Mouse (Mus musculus): ENCODE data around the gene Gm49661. TPM values are rescaled to one million over a fixed set of nuclear protein-coding genes. Genes with fewer than 3 reads are reported as not detected.

The Gm49661 gene
- not detected in 2 replicates for polyA plus RNA-seq (2015; fragmentation: Nextera tagmentation; extraction: Ambion mirVana)

DNA sequence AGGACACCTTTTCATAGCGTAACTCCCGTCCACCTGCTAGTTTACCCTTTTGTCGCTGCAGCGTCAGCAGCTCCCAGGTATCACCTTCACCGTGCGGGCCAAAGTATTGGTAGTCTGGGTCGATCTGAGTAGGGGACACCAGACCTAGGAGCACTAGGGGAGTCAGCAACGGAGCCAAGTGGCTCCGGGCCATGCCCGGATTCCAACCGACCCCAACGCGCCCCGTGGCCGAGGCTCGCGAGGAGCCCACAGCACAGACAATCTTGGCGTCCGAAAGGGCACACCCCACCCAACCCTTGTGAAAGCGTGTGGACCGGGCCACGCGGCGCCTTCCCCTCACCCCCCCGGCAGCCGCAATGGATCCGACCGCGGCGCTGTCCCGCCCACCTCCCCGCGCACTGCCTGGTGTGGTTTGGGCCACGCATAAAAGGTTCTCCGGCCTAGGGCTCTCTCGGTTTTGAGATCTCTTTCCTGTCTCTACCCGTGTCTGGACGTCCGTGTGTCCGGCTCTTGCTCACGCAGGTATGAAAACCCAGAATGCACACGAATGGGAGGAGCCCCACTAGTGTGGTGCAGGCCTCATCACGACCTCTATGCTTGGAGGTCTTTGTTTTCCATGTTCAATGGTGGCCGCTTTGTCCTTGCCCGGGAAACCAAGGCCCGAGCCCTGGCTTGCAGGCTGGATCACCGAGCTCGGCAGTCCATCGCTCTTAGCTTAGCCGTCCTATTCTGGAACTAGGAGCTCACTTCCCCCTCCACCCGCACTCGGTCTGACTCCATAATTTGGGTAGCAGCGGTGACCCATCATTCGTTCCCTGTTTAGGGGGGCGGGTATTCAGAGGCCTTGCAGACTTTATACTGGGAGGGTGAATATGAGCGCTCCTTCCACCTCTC, at the start of gene Gm49661, which contains the start of the genes Prdx2 and Rnaseh2a:
Gene Gm49661 (minus strand): TSS at position 193 of the 894 bp plus-strand sequence.
Gene Prdx2 (plus strand): TSS at position 347 of the 894 bp plus-strand sequence.
Gene Rnaseh2a (minus strand): TSS at position 527 of the 894 bp plus-strand sequence.
- peak; percentile 76 for ATAC-seq (ENCODE audit: insufficient number of reproducible peaks, low FRiP score, low TSS enrichment, low read depth)
- H3K27me3 ChIP-seq = no peaks in the 10 kb centered on the region
- peak within 1 kb of the TSS; percentile 72 for H3K9ac ChIP-seq
- H3K4me1 ChIP-seq = peaks cover 41% of the 10 kb centered on the region
- peak within 1 kb of the TSS; percentile 73 for H3K4me3 ChIP-seq (replicated peaks)
- under 1% methylated on average over 56 of the region's 56 CpGs for WGBS
- peak within 1 kb of the TSS; percentile 88 for H3K27ac ChIP-seq (replicated peaks)
- H3K9me3 ChIP-seq (replicated peaks) = no peaks in the 10 kb centered on the region
- peak within 1 kb of the TSS; percentile 76 for H3K4me2 ChIP-seq (replicated peaks)
- H3K36me3 ChIP-seq = peaks cover 37% of the 10 kb centered on the region

DNA sequence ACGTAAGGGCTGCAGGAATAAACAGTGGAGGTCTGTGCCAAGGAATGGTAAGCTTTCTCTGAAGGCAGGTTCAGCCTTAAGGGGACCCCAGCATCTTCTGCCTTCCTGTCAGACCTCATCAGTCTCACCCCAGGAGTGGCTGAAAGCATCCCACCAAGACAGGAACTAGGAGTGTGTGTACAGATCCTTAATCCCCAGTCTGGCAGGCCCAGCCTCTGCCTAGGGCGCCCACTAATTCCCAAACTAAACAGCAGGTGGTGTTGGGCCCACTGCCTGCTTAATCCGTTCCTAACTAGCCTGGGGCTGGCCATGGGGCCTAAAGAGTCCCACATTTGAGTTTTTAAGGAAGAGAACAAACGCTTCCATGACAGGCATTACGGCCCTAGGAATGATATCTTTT, 48.0 kb upstream of the Gm49661 start:
- H3K36me3 ChIP-seq = peaks cover 44% of the 10 kb centered on the region
- H3K27ac ChIP-seq (replicated peaks) = peak overlapping the region; percentile 44; the same call in 1 of the 2 replicates
- H3K9ac ChIP-seq = no peak overlapping the region
- H3K9me3 ChIP-seq (replicated peaks) = no peaks in the 10 kb centered on the region
- no peak overlapping the region for H3K4me3 ChIP-seq (replicated peaks)
- peaks cover 20% of the 10 kb centered on the region for H3K27me3 ChIP-seq
- no peak overlapping the region for H3K4me2 ChIP-seq (replicated peaks)
- WGBS = 30% methylated on average over 5 of the region's 5 CpGs
- ATAC-seq (ENCODE audit: insufficient number of reproducible peaks, low FRiP score, low TSS enrichment, low read depth) = no peak
- H3K4me1 ChIP-seq = peaks cover 6% of the 10 kb centered on the region; the same call in 1 of the 2 replicates

DNA sequence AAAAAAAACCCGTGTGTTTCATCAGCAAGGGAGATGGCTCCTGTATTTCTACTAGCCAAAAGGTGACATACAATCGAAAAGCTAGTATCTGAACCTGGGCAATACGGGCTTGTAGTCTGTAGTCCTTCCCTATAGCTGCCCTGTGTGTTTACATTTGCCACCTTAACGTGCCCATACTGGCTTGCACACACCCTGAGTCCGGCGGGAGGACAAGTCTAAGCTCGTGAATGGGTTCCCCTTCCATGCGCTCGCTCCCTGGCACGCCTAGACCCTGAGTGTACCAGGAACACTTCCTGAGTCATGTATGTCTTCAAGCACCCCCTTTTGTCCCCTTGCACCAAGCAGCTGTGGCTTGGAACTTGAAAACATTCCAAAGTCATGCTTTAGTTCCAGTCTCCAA, 47.5 kb upstream of the Gm49661 start:
- no peaks in the 10 kb centered on the region for H3K9me3 ChIP-seq (replicated peaks)
- peaks cover 6% of the 10 kb centered on the region; the same call in 1 of the 2 replicates for H3K4me1 ChIP-seq
- no peak overlapping the region for H3K9ac ChIP-seq
- peaks cover 39% of the 10 kb centered on the region for H3K36me3 ChIP-seq
- H3K4me3 ChIP-seq (replicated peaks) = no peak overlapping the region
- H3K27me3 ChIP-seq = peaks cover 23% of the 10 kb centered on the region
- WGBS = 55% methylated on average over 10 of the region's 10 CpGs
- H3K27ac ChIP-seq (replicated peaks) = peak overlapping the region; percentile 44; the same call in 1 of the 2 replicates
- H3K4me2 ChIP-seq (replicated peaks) = no peak overlapping the region
- no peak for ATAC-seq (ENCODE audit: insufficient number of reproducible peaks, low FRiP score, low TSS enrichment, low read depth)

GRCm38 (mm10) chr8:85014431-85014830, 45.2 kb upstream of the Gm49661 start, which contains the start of gene Best2:
Gene Best2, minus strand, starts transcription at chr8:85014531.
- Histone ChIP-seq H3K9me3 (replicated peaks) (no peaks in the 10 kb centered on the region), H3K36me3 (peaks cover 23% of the 10 kb centered on the region), H3K27me3 (peaks cover 39% of the 10 kb centered on the region), H3K4me2 (replicated peaks) (peak within 1 kb of the TSS; percentile 67), H3K4me3 (replicated peaks) (peak within 1 kb of the TSS; percentile 39), H3K4me1 (peaks cover 6% of the 10 kb centered on the region; the same call in 1 of the 2 replicates), H3K9ac (0 out of 2 replicates have a peak within 1 kb of the TSS, but pooled peaks have one; percentile 31), H3K27ac (replicated peaks) (no peak within 1 kb of the TSS)
- ATAC-seq (ENCODE audit: insufficient number of reproducible peaks, low FRiP score, low TSS enrichment, low read depth) = no peak
- WGBS = 41% methylated on average over 2 of the region's 2 CpGs

- Histone ChIP-seq H3K9me3 (replicated peaks) (no peaks in the 10 kb centered on the region), H3K4me3 (replicated peaks) (peak overlapping the region; percentile 39), H3K4me2 (replicated peaks) (peak overlapping the region; percentile 67), H3K4me1 (peaks cover 6% of the 10 kb centered on the region; the same call in 1 of the 2 replicates), H3K27ac (replicated peaks) (no peak overlapping the region), H3K9ac (0 out of 2 replicates have a peak overlapping the region, but pooled peaks have one; percentile 31), H3K27me3 (peaks cover 46% of the 10 kb centered on the region), H3K36me3 (peaks cover 12% of the 10 kb centered on the region)
- no peak for ATAC-seq (ENCODE audit: insufficient number of reproducible peaks, low FRiP score, low TSS enrichment, low read depth)
- 6% methylated on average over 26 of the region's 26 CpGs for WGBS
Observed at GRCm38 (mm10) chr8:85013230-85013840, 44.1 kb upstream of the Gm49661 start.

- H3K9ac ChIP-seq = no peak overlapping the region
- no peak overlapping the region for H3K27ac ChIP-seq (replicated peaks)
- WGBS = 17% methylated on average over 28 of the region's 28 CpGs
- no peak for ATAC-seq (ENCODE audit: insufficient number of reproducible peaks, low FRiP score, low TSS enrichment, low read depth)
- peaks cover 9% of the 10 kb centered on the region; the same call in 1 of the 2 replicates for H3K4me1 ChIP-seq
- H3K4me2 ChIP-seq (replicated peaks) = no peak overlapping the region
- no peak overlapping the region for H3K4me3 ChIP-seq (replicated peaks)
- H3K27me3 ChIP-seq = peaks cover 53% of the 10 kb centered on the region
- H3K9me3 ChIP-seq (replicated peaks) = no peaks in the 10 kb centered on the region
- no peaks in the 10 kb centered on the region for H3K36me3 ChIP-seq
Observed at GRCm38 (mm10) chr8:85011242-85011641, 42.0 kb upstream of the Gm49661 start.

DNA sequence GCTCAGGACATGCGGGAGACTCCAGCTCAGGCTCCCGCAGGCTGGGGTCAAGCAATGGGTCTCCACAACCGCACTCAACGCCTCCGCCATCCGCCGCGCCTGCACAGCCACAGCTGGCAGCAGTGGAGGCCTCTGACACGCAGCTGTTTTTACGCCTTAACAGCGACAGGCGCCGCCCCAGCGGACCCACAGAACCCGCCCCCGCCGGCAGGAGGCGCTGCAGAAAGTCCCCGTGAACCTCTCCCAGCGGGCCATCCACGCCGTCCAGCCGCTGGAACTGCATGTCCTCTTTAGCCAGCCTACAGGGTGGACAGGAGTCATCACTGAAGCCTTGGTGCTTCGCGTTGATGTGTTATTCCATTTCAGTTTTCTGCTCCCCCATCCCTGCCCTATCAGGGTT, 38.5 kb upstream of the Gm49661 start:
- no peaks in the 10 kb centered on the region for H3K9me3 ChIP-seq (replicated peaks)
- no peak overlapping the region for H3K4me3 ChIP-seq (replicated peaks)
- no peak overlapping the region for H3K4me2 ChIP-seq (replicated peaks)
- no peak overlapping the region for H3K9ac ChIP-seq
- H3K27me3 ChIP-seq = peaks cover 38% of the 10 kb centered on the region
- H3K36me3 ChIP-seq = peaks cover 3% of the 10 kb centered on the region; the same call in 1 of the 2 replicates
- 0 out of 2 replicates have a peak, but pooled peaks cover 3% of the 10 kb centered on the region for H3K4me1 ChIP-seq
- ATAC-seq (ENCODE audit: insufficient number of reproducible peaks, low FRiP score, low TSS enrichment, low read depth) = no peak
- no peak overlapping the region for H3K27ac ChIP-seq (replicated peaks)
- WGBS = 12% methylated on average over 25 of the region's 25 CpGs

GRCm38 (mm10) chr8:84997649-84998295, 28.5 kb upstream of the Gm49661 start:
- H3K9ac ChIP-seq = no peak overlapping the region
- 0 out of 2 replicates have a peak, but pooled peaks cover 6% of the 10 kb centered on the region for H3K27me3 ChIP-seq
- H3K36me3 ChIP-seq = peaks cover 6% of the 10 kb centered on the region; the same call in 1 of the 2 replicates
- WGBS = 6% methylated on average over 19 of the region's 19 CpGs
- H3K4me2 ChIP-seq (replicated peaks) = no peak overlapping the region
- ATAC-seq (ENCODE audit: insufficient number of reproducible peaks, low FRiP score, low TSS enrichment, low read depth) = peak; percentile 58; the same call in 1 of the 2 replicates
- no peak overlapping the region for H3K27ac ChIP-seq (replicated peaks)
- H3K4me1 ChIP-seq = peaks cover 8% of the 10 kb centered on the region
- no peaks in the 10 kb centered on the region for H3K9me3 ChIP-seq (replicated peaks)
- no peak overlapping the region for H3K4me3 ChIP-seq (replicated peaks)

DNA sequence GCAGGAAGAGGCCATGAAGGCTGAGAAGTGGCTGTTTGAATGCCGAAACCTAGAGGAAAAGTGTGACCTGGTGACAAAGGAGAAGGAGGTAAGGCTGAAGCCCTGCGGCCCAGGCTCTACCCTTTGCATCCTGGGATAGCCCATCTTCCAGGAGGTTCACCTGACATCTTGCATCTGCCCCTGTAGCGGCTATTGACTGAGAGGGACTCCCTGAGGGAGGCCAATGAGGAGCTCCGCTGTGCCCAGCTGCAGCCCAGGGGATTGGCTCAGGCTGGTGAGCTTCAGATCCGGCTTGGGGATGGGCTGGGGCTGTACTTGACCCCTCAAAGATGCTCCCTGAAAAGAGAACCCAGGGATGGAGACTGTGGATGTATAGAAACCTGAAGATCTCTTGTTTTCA, 27.7 kb upstream of the Gm49661 start:
- no peak overlapping the region for H3K27ac ChIP-seq (replicated peaks)
- no peak for ATAC-seq (ENCODE audit: insufficient number of reproducible peaks, low FRiP score, low TSS enrichment, low read depth)
- WGBS = 81% methylated on average over 5 of the region's 5 CpGs
- no peak overlapping the region for H3K9ac ChIP-seq
- 0 out of 2 replicates have a peak, but pooled peaks cover 6% of the 10 kb centered on the region for H3K27me3 ChIP-seq
- no peaks in the 10 kb centered on the region for H3K36me3 ChIP-seq
- H3K9me3 ChIP-seq (replicated peaks) = no peaks in the 10 kb centered on the region
- H3K4me1 ChIP-seq = peaks cover 8% of the 10 kb centered on the region
- H3K4me3 ChIP-seq (replicated peaks) = no peak overlapping the region
- H3K4me2 ChIP-seq (replicated peaks) = no peak overlapping the region

DNA sequence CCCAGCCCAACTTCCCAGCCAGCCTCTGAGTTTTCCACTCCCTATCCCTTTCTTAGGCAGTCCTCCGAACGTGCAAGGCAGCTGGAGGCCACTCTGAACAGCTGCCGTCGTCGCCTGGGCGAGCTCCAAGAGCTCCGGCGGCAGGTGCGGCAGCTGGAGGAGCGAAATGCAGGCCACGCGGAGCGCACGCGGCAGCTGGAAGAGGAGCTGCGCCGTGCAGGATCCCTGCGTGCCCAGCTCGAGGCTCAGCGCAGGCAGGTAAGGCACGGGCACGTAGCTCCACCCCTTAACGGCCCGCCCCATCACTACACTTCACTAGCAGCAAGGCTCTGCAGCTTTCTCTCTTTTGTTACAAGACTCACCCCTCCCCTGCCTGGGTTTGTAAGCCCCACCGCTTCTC, 26.4 kb upstream of the Gm49661 start:
- no peaks in the 10 kb centered on the region for H3K36me3 ChIP-seq
- no peak for ATAC-seq (ENCODE audit: insufficient number of reproducible peaks, low FRiP score, low TSS enrichment, low read depth)
- H3K4me1 ChIP-seq = peaks cover 14% of the 10 kb centered on the region
- no peak overlapping the region for H3K9ac ChIP-seq
- H3K9me3 ChIP-seq (replicated peaks) = no peaks in the 10 kb centered on the region
- no peak overlapping the region for H3K4me2 ChIP-seq (replicated peaks)
- H3K4me3 ChIP-seq (replicated peaks) = no peak overlapping the region
- H3K27me3 ChIP-seq = 0 out of 2 replicates have a peak, but pooled peaks cover 6% of the 10 kb centered on the region
- 29% methylated on average over 25 of the region's 25 CpGs for WGBS
- no peak overlapping the region for H3K27ac ChIP-seq (replicated peaks)
